Mouse (Mus musculus): ENCODE measurements around the gene Gm3646.

- TF ChIP-seq CTCF (IDR thresholded peaks at IDR 0.05; ENCODE audit: low read depth) (no peak), EP300 (IDR thresholded peaks at IDR 0.05; ENCODE audit: low read depth) (no peak)
Observed at GRCm38 (mm10) chr1:39813067-39813466, 7.9 kb upstream of the Gm3646 start.

Data from liver, postnatal 0 days (tissue).